Mouse (Mus musculus) left cerebral cortex, postnatal 36 days (tissue): ENCODE data around the gene Tmem206. TPM values are rescaled to one million over a fixed set of nuclear protein-coding genes. Genes with fewer than 3 reads are reported as not detected.

Experiments
- DNase-seq, 2 experiments: peaks; one replicate each; pipeline ENCODE4 v3.0.0; 2021 to 2022; ENCODE audit warnings: low spot score in 2 of 2, mixed read lengths in 1 of 2
- intact Hi-C: fragments of 180-260 bp; cut with DNase I; formaldehyde crosslinking; loops from one replicate; pipeline ENCODE4 v1.15.1; 2025
- total RNA-seq, 2 experiments: library from RNA; stranded (reverse); gene quantifications; 2 replicates each; pipeline ENCODE4 v1.2.3; 2021

Tmem206 gene
- total RNA-seq, 2 experiments from 2014 or later: 8.2 to 8.7 TPM

DNA sequence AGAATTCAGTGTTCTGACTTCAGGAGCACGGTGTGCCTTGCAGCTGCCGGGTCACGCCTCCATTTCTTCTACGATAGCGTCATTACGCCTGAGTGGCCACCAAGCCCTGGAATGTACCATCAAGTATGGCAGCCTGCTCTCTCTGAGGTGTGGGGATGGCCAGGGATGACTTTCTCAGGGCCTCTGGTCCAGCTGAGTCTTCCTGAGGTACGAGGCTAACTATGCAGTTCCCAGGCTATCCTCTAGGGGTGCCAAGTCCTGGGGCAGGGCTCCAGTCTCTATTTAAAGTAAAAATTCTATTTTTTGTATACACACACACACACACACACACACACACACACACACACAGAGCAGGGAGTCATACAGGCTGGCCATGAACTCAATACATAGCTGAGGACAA lies 20.1 kb upstream of the Tmem206 start:
- intact Hi-C loops: no loop called here
- DNase-seq: no peak

DNA sequence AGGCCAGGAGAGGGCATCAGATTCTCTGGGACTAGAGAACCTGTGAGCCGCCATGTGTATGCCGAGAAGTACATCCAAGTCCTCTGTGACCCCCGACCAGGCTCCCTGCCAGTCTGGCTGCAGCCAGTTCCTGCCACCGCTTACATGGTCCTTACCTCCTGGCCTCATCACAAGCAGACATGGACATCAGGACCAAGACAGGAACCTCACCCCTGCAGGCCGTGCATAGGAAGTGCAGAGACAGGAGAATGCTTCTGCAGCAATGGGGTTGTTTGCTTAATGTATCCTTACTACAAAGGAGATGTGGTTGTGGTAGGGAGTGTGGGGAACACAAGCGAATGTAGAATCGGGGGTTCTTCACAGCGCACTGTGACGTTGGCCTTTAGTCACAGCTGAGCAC lies 19.4 kb upstream of the Tmem206 start:
- DNase-seq: no peak
- intact Hi-C loops: no loop called here

DNA sequence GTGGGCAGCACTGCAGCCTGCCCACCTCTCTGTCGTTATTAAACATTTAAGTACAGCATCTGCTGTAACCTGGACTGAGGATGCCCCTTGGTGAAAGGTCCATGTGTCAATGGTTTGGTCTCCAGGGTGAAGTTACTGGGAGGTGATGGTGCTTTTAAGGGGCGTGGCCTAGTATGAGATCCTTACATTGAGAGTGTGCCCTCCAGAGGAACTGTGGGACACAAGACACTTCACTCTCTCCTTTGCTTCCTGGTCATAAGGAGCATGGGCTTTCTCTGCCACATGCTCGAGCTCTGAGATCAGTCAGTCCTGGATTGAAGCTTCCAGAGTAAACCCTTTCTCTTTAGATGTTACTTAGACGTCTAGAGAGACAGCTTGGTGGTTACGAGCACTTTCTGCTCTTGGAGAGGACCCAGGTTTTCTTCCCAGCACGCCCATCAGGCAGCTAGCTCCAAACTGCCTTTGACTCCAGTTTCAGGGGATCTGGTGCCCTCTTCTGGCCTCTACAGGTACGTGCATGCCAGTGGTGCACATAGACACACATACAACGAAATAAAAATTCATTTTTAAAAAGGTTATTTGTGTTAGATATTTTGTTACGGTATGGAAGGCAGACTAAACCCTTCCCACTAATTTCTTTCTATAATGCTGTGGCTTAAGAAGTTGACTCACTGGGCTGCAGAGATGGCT lies 17.8 kb upstream of the Tmem206 start:
- intact Hi-C loops: no loop called here
- DNase-seq: no peak

DNA sequence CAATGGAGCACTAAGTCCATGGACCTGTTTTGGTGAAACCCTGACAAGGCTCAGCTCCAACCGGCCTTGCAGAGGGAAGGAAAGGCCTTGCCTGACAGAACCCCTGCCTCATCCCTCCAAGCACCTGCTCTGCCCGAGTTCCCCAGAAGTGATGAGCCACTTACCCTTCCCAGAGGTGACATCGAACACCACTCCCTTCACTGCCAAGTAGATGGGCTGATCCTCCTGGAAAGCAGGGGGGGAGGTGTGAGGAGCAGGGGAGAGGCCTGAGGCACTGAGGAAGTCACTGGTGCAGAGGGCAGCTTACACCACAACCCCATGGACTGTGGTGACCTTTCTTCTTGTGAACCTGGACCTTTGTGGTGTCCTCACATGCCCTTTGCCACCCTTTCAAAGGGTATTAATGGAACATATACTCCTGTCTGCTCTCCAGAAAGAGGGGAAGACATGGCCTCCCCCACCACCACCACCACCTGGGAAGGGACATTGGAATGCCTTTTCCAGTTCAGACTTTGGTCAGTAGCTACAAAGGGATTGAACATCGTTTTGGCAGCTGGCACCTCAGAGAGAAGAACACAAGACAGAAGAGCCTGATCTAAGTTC lies 14.3 kb upstream of the Tmem206 start:
- DNase-seq: no peak
- intact Hi-C loops: loop anchor here (10.0 kb wide), 1 partner anchor 83 kb away; no protein-coding TSS in a partner anchor

DNA sequence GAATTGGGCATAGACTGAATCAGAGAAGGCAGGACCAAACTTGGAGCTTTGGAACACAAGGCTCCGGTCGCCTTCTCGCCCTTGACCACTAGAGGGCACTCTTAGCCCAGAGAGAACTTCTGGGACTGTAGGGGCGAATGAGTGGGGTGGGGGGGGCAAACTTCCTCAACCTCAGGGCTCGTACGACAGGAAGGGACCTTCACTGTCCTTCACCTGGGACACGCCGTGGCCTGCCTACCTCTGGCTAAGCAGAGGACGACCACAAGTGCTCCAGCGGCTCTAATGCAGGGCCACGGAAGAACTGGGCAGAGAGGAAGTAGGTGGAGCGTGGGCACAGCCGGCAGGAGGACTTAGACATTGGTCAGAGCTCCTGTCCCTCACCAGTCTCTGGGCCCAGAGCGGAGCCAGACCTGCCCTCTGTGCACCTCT lies 13.2 kb upstream of the Tmem206 start:
- intact Hi-C loops: loop anchor here (2.0 to 10.0 kb wide), 2 partner anchors 82 to 250 kb away; no protein-coding TSS in a partner anchor
- DNase-seq: peak; percentile 75 to 80

- intact Hi-C loops: loop anchor here (2.0 to 10.0 kb wide), 2 partner anchors 82 to 250 kb away; no protein-coding TSS in a partner anchor
Observed at GRCm38 (mm10) chr1:191313158-191313557, 12.6 kb upstream of the Tmem206 start.

GRCm38 (mm10) chr1:191313926-191314325 lies 11.8 kb upstream of the Tmem206 start:
- intact Hi-C loops: loop anchor here (2.0 to 10.0 kb wide), 2 partner anchors 81 to 249 kb away; no protein-coding TSS in a partner anchor
- no peak for DNase-seq

More at GRCm38 (mm10) chr1:191313158-191313557, 12.6 kb upstream of the Tmem206 start:
- no peak for DNase-seq

GRCm38 (mm10) chr1:191316818-191317217 lies 8.9 kb upstream of the Tmem206 start:
- intact Hi-C loops: loop anchor here (10.0 kb wide), 1 partner anchor 78 kb away; no protein-coding TSS in a partner anchor
- DNase-seq: no peak

- peak; percentile 75 to 82 for DNase-seq
- intact Hi-C loops: loop anchor here (10.0 kb wide), 1 partner anchor 77 kb away; no protein-coding TSS in a partner anchor
Observed at GRCm38 (mm10) chr1:191317591-191318196, 8.0 kb upstream of the Tmem206 start, which contains the start of gene Nenf. TSS of gene Nenf (minus strand) at chr1:191318194.

- intact Hi-C loops: loop anchor here (10.0 kb wide), 1 partner anchor 76 kb away; no protein-coding TSS in a partner anchor
- DNase-seq: no peak
Observed at GRCm38 (mm10) chr1:191318686-191319085, 7.0 kb upstream of the Tmem206 start.

GRCm38 (mm10) chr1:191323381-191323780 lies 2.3 kb upstream of the Tmem206 start:
- intact Hi-C loops: no loop called here
- DNase-seq: no peak

DNA sequence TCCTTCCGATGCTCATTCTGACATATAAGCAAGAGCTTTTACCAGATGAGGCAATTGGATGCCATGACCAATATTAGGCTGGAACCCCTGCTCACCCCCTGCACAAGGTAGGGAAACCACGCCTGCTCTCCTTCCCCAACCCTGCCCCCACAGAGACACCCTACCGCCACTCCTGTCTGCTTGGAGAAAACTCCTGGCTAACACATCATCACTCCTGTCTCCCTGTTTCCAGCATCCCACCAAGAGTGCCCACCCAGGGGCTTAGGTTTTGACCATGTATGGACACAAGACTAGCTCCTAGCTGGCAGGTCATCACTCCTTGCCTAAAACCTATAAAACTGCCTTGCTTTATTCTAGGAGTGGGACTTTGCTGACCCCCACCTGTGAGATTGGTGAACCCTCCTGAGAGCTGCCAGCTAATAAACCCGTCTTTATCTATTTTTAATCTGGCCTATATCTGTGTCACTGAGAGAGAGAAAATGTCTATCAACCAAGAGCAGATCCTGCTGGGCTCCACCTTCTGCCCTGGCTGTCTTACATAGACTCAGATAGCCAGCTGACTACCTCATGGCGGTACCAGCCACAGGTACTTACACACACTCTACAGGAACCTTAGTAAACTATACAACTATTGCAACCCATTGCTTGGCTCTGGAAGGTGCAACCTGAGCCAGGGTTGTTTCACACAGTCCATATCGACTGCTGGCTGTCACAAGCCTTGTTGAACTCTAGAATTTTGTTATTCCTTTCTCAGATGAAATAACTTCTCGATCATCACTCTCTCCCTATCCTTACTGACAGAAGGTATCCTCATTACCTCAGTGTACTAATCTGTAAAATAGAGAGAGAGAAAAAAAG lies 750 bp upstream of the Tmem206 start:
- intact Hi-C loops: no loop called here

GRCm38 (mm10) chr1:191326233-191326882 lies 646 bp downstream of the Tmem206 start:
- intact Hi-C loops: no loop called here
- DNase-seq: no peak

More for the DNA sequence above, 750 bp upstream of the Tmem206 start:
- DNase-seq: no peak

DNA sequence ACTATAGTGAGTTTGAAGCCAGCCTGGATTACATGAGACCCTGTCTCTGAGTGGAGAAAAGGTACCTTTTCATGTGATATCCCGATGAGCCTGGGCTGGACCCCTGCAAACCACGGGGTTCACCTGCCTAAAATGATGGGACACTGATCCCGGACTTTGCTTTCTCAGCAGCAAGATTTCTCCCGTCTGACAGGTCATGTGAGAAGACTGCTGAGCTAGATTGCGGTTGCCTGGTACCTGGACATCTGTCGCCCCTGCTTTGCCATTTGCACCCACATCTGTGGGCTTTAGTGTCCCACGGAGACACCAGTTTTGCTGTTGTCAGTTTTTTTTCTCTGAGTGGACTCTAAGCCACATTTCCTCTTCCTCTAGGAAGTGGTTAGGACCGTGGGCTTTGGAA lies 1.5 kb downstream of the Tmem206 start:
- intact Hi-C loops: no loop called here
- no peak for DNase-seq

- intact Hi-C loops: no loop called here
- no peak for DNase-seq
Observed at GRCm38 (mm10) chr1:191328019-191328441, 2.3 kb downstream of the Tmem206 start.

GRCm38 (mm10) chr1:191330356-191330755 lies 4.6 kb downstream of the Tmem206 start:
- intact Hi-C loops: no loop called here
- no peak for DNase-seq

DNA sequence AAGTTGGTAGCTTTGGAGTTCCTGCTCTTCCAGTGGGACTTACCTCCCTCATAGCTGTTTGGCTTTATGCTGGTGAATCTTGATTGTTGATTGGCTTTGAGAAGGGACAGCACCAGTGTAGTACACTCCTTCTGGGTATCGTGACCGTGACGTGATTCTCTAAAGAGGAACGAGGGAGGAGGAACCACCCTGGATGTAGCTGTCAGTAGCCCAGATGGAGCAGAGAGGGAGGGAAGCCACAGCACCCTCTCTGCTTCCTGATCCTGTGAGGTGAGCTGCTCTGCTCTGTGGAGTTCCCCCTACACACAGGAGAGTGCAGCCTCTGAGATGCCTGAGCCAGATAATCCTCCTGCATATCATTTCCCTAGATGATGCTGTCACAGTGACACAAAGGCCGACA lies 8.8 kb downstream of the Tmem206 start:
- DNase-seq: no peak
- intact Hi-C loops: no loop called here

- no peak for DNase-seq
- intact Hi-C loops: no loop called here
Observed at GRCm38 (mm10) chr1:191339876-191340275, 14.2 kb downstream of the Tmem206 start.

GRCm38 (mm10) chr1:191340530-191340929 lies 14.8 kb downstream of the Tmem206 start:
- intact Hi-C loops: no loop called here
- DNase-seq: no peak
